Mouse (Mus musculus): ENCODE data around the gene Zfp74. TPM values are rescaled to one million over a fixed set of nuclear protein-coding genes. Genes with fewer than 3 reads are reported as not detected.
A peak's percentile ranks its signal among the peaks of the same experiment; 100 is the strongest.

Zfp74 gene
- total RNA-seq, 2 experiments from 2014 or later = 10.9 to 12.9 TPM

GRCm38 (mm10) chr7:29953086-29953485 is 803 bp downstream of the Zfp74 start:
- DNase-seq (ENCODE audit: low spot score in 2 of 2) = no peak

- DNase-seq (ENCODE audit: low spot score in 2 of 2) = no peak
Measured at GRCm38 (mm10) chr7:29944201-29944600, 9.7 kb downstream of the Zfp74 start.

GRCm38 (mm10) chr7:29943720-29944119 is 10.2 kb downstream of the Zfp74 start:
- DNase-seq (ENCODE audit: low spot score in 2 of 2) = no peak

GRCm38 (mm10) chr7:29942740-29943139 is 11.1 kb downstream of the Zfp74 start:
- no peak for DNase-seq (ENCODE audit: low spot score in 2 of 2)

GRCm38 (mm10) chr7:29941027-29941426 is 12.9 kb downstream of the Zfp74 start:
- no peak for DNase-seq (ENCODE audit: low spot score in 2 of 2)

GRCm38 (mm10) chr7:29938856-29939255 is 15.0 kb downstream of the Zfp74 start:
- DNase-seq (ENCODE audit: low spot score in 2 of 2) = no peak

GRCm38 (mm10) chr7:29922780-29923179 is 31.1 kb downstream of the Zfp74 start:
- no peak for DNase-seq (ENCODE audit: low spot score in 2 of 2)

GRCm38 (mm10) chr7:29921439-29922093 is 32.3 kb downstream of the Zfp74 start:
- DNase-seq (ENCODE audit: low spot score in 2 of 2) = no peak

- no peak for DNase-seq (ENCODE audit: low spot score in 2 of 2)
Measured at GRCm38 (mm10) chr7:29918062-29918453, 35.8 kb downstream of the Zfp74 start.

- DNase-seq (ENCODE audit: low spot score in 2 of 2) = no peak
Measured at GRCm38 (mm10) chr7:29917371-29918061, 36.4 kb downstream of the Zfp74 start.

GRCm38 (mm10) chr7:29912172-29912571 is 41.7 kb downstream of the Zfp74 start:
- no peak for DNase-seq (ENCODE audit: low spot score in 2 of 2)

GRCm38 (mm10) chr7:29910252-29910651 is 43.6 kb downstream of the Zfp74 start:
- no peak for DNase-seq (ENCODE audit: low spot score in 2 of 2)

- peak; percentile 58 to 84 for DNase-seq (ENCODE audit: low spot score in 2 of 2)
Measured at GRCm38 (mm10) chr7:29908130-29908950, 45.5 kb downstream of the Zfp74 start, which contains the start of gene Zfp383. TSS of gene Zfp383 (plus strand) at chr7:29908223.

GRCm38 (mm10) chr7:29907206-29907605 is 46.7 kb downstream of the Zfp74 start:
- DNase-seq (ENCODE audit: low spot score in 2 of 2) = no peak

- no peak for DNase-seq (ENCODE audit: low spot score in 2 of 2)
Measured at GRCm38 (mm10) chr7:29906682-29907058, 47.2 kb downstream of the Zfp74 start.

GRCm38 (mm10) chr7:29905966-29906681 is 47.8 kb downstream of the Zfp74 start, which contains the start of gene Zfp27:
TSS of gene Zfp27 (minus strand) at chr7:29906572.
- peak in 1 of 2 experiments; percentile 37 for DNase-seq (ENCODE audit: low spot score in 2 of 2)

GRCm38 (mm10) chr7:29904101-29904500 is 49.8 kb downstream of the Zfp74 start:
- no peak for DNase-seq (ENCODE audit: low spot score in 2 of 2)

- no peak for DNase-seq (ENCODE audit: low spot score in 2 of 2)
Measured at GRCm38 (mm10) chr7:29898351-29898750, 55.5 kb downstream of the Zfp74 start.

- no peak for DNase-seq (ENCODE audit: low spot score in 2 of 2)
Measured at GRCm38 (mm10) chr7:29892756-29893155, 61.1 kb downstream of the Zfp74 start.

GRCm38 (mm10) chr7:29890501-29890900 is 63.4 kb downstream of the Zfp74 start:
- DNase-seq (ENCODE audit: low spot score in 2 of 2) = no peak

GRCm38 (mm10) chr7:29880916-29881315 is 73.0 kb downstream of the Zfp74 start:
- DNase-seq (ENCODE audit: low spot score in 2 of 2) = no peak
